Mouse (Mus musculus): ENCODE results near the gene Mcf2l. TPM values are rescaled to one million over a fixed set of nuclear protein-coding genes. Genes with fewer than 3 reads are reported as not detected.

The Mcf2l gene
- total and polyA plus RNA-seq, 2 experiments from 2014 or later = 6.6 to 22.9 TPM

GRCm38 (mm10) chr8:12955362-12955879 lies 81.8 kb downstream of the Mcf2l start:
- Histone ChIP-seq H3K4me1 (ENCODE audit: control insufficient read depth, insufficient read depth) (no peaks in the 10 kb centered on the region), H3K4me2 (ENCODE audit: low read depth, low read length) (no peak overlapping the region), H3K9ac (replicated peaks; ENCODE audit: low read depth, low read length) (no peak overlapping the region), H3K9me3 (replicated peaks; ENCODE audit: control insufficient read depth, low read length) (no peaks in the 10 kb centered on the region), H3K4me3 (ENCODE audit: low read depth, low read length) (no peak overlapping the region), H3K27ac (ENCODE audit: low read depth) (no peak overlapping the region), H3K36me3 (replicated peaks; ENCODE audit: control insufficient read depth, insufficient read depth, low read length) (no peaks in the 10 kb centered on the region), H3K27me3 (ENCODE audit: control insufficient read depth, insufficient read depth, low read length) (no peaks in the 10 kb centered on the region)
- ATAC-seq (ENCODE audit: insufficient read depth, low read depth) (no peak), DNase-seq (ENCODE audit: low spot score) (no peak)
- TF ChIP-seq EP300 (IDR thresholded peaks at IDR 0.05; ENCODE audit: low read depth) = no peak
- TF ChIP-seq CTCF (IDR thresholded peaks at IDR 0.05; ENCODE audit: low read depth) = no peak
- 74% methylated on average over 8 of the region's 8 CpGs for WGBS

GRCm38 (mm10) chr8:12955880-12956279 lies 82.3 kb downstream of the Mcf2l start:
- H3K27me3 ChIP-seq (ENCODE audit: control insufficient read depth, insufficient read depth, low read length) = no peaks in the 10 kb centered on the region
- DNase-seq (ENCODE audit: low spot score) (no peak), ATAC-seq (ENCODE audit: insufficient read depth, low read depth) (no peak)
- H3K27ac ChIP-seq (ENCODE audit: low read depth) = no peak overlapping the region
- H3K4me1 ChIP-seq (ENCODE audit: control insufficient read depth, insufficient read depth) = no peaks in the 10 kb centered on the region
- no peak overlapping the region for H3K9ac ChIP-seq (replicated peaks; ENCODE audit: low read depth, low read length)
- no peaks in the 10 kb centered on the region for H3K9me3 ChIP-seq (replicated peaks; ENCODE audit: control insufficient read depth, low read length)
- H3K36me3 ChIP-seq (replicated peaks; ENCODE audit: control insufficient read depth, insufficient read depth, low read length) = no peaks in the 10 kb centered on the region
- TF ChIP-seq CTCF (IDR thresholded peaks at IDR 0.05; ENCODE audit: low read depth) (no peak), EP300 (IDR thresholded peaks at IDR 0.05; ENCODE audit: low read depth) (no peak)
- no peak overlapping the region for H3K4me3 ChIP-seq (ENCODE audit: low read depth, low read length)
- no peak overlapping the region for H3K4me2 ChIP-seq (ENCODE audit: low read depth, low read length)
- WGBS = 77% methylated on average over 4 of the region's 4 CpGs

- no peak; the same call in 1 of the 2 replicates for ATAC-seq (ENCODE audit: insufficient read depth, low read depth)
- H3K9me3 ChIP-seq (replicated peaks; ENCODE audit: control insufficient read depth, low read length) = no peaks in the 10 kb centered on the region
Measured at GRCm38 (mm10) chr8:12956941-12957340, 83.3 kb downstream of the Mcf2l start.

GRCm38 (mm10) chr8:12957419-12957818 lies 83.8 kb downstream of the Mcf2l start:
- no peak for TF ChIP-seq CTCF (IDR thresholded peaks at IDR 0.05; ENCODE audit: low read depth)
- no peak for TF ChIP-seq EP300 (IDR thresholded peaks at IDR 0.05; ENCODE audit: low read depth)

More at GRCm38 (mm10) chr8:12956941-12957340, 83.3 kb downstream of the Mcf2l start:
- whole genome bisulfite sequencing = 73% methylated on average over 5 of the region's 5 CpGs
- Histone ChIP-seq H3K9ac (replicated peaks; ENCODE audit: low read depth, low read length) (no peak overlapping the region), H3K4me1 (ENCODE audit: control insufficient read depth, insufficient read depth) (no peaks in the 10 kb centered on the region), H3K4me2 (ENCODE audit: low read depth, low read length) (no peak overlapping the region), H3K27ac (ENCODE audit: low read depth) (no peak overlapping the region), H3K4me3 (ENCODE audit: low read depth, low read length) (no peak overlapping the region), H3K27me3 (ENCODE audit: control insufficient read depth, insufficient read depth, low read length) (no peaks in the 10 kb centered on the region), H3K36me3 (replicated peaks; ENCODE audit: control insufficient read depth, insufficient read depth, low read length) (no peaks in the 10 kb centered on the region)
- no peak for DNase-seq (ENCODE audit: low spot score)
- TF ChIP-seq CTCF (IDR thresholded peaks at IDR 0.05; ENCODE audit: low read depth) (no peak), EP300 (IDR thresholded peaks at IDR 0.05; ENCODE audit: low read depth) (no peak)

GRCm38 (mm10) chr8:12960609-12961008 lies 87.0 kb downstream of the Mcf2l start:
- no peaks in the 10 kb centered on the region for H3K9me3 ChIP-seq (replicated peaks; ENCODE audit: control insufficient read depth, low read length)
- no peak for DNase-seq (ENCODE audit: low spot score)
- no peak overlapping the region for H3K27ac ChIP-seq (ENCODE audit: low read depth)
- WGBS = 88% methylated on average over 2 of the region's 2 CpGs
- no peaks in the 10 kb centered on the region for H3K4me1 ChIP-seq (ENCODE audit: control insufficient read depth, insufficient read depth)
- TF ChIP-seq CTCF (IDR thresholded peaks at IDR 0.05; ENCODE audit: low read depth) (no peak), EP300 (IDR thresholded peaks at IDR 0.05; ENCODE audit: low read depth) (no peak)
- no peak overlapping the region for H3K9ac ChIP-seq (replicated peaks; ENCODE audit: low read depth, low read length)
- no peak overlapping the region for H3K4me2 ChIP-seq (ENCODE audit: low read depth, low read length)
- H3K4me3 ChIP-seq (ENCODE audit: low read depth, low read length) = no peak overlapping the region
- no peak for ATAC-seq (ENCODE audit: insufficient read depth, low read depth)
- peaks cover 4% of the 10 kb centered on the region; the same call in 1 of the 2 replicates for H3K36me3 ChIP-seq (replicated peaks; ENCODE audit: control insufficient read depth, insufficient read depth, low read length)
- H3K27me3 ChIP-seq (ENCODE audit: control insufficient read depth, insufficient read depth, low read length) = no peaks in the 10 kb centered on the region

More at GRCm38 (mm10) chr8:12957419-12957818, 83.8 kb downstream of the Mcf2l start:
- Histone ChIP-seq H3K4me2 (ENCODE audit: low read depth, low read length) (no peak overlapping the region), H3K27ac (ENCODE audit: low read depth) (no peak overlapping the region), H3K9me3 (replicated peaks; ENCODE audit: control insufficient read depth, low read length) (no peaks in the 10 kb centered on the region), H3K4me1 (ENCODE audit: control insufficient read depth, insufficient read depth) (no peaks in the 10 kb centered on the region), H3K27me3 (ENCODE audit: control insufficient read depth, insufficient read depth, low read length) (no peaks in the 10 kb centered on the region), H3K36me3 (replicated peaks; ENCODE audit: control insufficient read depth, insufficient read depth, low read length) (no peaks in the 10 kb centered on the region), H3K4me3 (ENCODE audit: low read depth, low read length) (no peak overlapping the region), H3K9ac (replicated peaks; ENCODE audit: low read depth, low read length) (no peak overlapping the region)
- DNase-seq (ENCODE audit: low spot score) (no peak), ATAC-seq (ENCODE audit: insufficient read depth, low read depth) (no peak)
- WGBS = 56% methylated on average over 6 of the region's 6 CpGs

- TF ChIP-seq CTCF (IDR thresholded peaks at IDR 0.05; ENCODE audit: low read depth) (no peak), EP300 (IDR thresholded peaks at IDR 0.05; ENCODE audit: low read depth) (no peak)
- H3K4me3 ChIP-seq (ENCODE audit: low read depth, low read length) = no peak overlapping the region
- H3K27me3 ChIP-seq (ENCODE audit: control insufficient read depth, insufficient read depth, low read length) = no peaks in the 10 kb centered on the region
- ATAC-seq (ENCODE audit: insufficient read depth, low read depth) (no peak), DNase-seq (ENCODE audit: low spot score) (no peak)
- no peaks in the 10 kb centered on the region for H3K9me3 ChIP-seq (replicated peaks; ENCODE audit: control insufficient read depth, low read length)
- no peak overlapping the region for H3K27ac ChIP-seq (ENCODE audit: low read depth)
- H3K9ac ChIP-seq (replicated peaks; ENCODE audit: low read depth, low read length) = no peak overlapping the region
- H3K4me2 ChIP-seq (ENCODE audit: low read depth, low read length) = no peak overlapping the region
- no peaks in the 10 kb centered on the region for H3K4me1 ChIP-seq (ENCODE audit: control insufficient read depth, insufficient read depth)
- H3K36me3 ChIP-seq (replicated peaks; ENCODE audit: control insufficient read depth, insufficient read depth, low read length) = peaks cover 9% of the 10 kb centered on the region; the same call in 1 of the 2 replicates
- 20% methylated on average over 2 of the region's 2 CpGs for WGBS
Measured at GRCm38 (mm10) chr8:12961211-12961610, 87.6 kb downstream of the Mcf2l start.

All from heart, postnatal 0 days (tissue).